Mouse (Mus musculus) kidney, adult 2 months (tissue): ENCODE measurements around the gene Kif18b. TPM values are rescaled to one million over a fixed set of nuclear protein-coding genes. Genes with fewer than 3 reads are reported as not detected.

ENCODE experiments used
- DNase-seq: peaks from one replicate; pipeline ENCODE4 v3.0.0; 2021
- H3K27ac ChIP-seq: fragments of 200-500 bp; 2 replicates; pipeline ENCODE4 v1.5.1; 2012; ENCODE audit warnings: low read depth, low read length, control low read depth, inconsistent platforms; ENCODE audit not compliant: insufficient read depth
- H3K27me3 ChIP-seq: fragments of 200-500 bp; replicated peaks from 2 replicates; pipeline ENCODE4 v1.6.1; 2012; ENCODE audit warnings: mild to moderate bottlenecking, moderate library complexity, low read length, inconsistent platforms; ENCODE audit not compliant: control insufficient read depth, insufficient read depth
- H3K36me3 ChIP-seq: fragments of 200-500 bp; 2 replicates; pipeline ENCODE4 v1.6.1; 2012; ENCODE audit warnings: mild to moderate bottlenecking, moderate library complexity, low read length, inconsistent platforms; ENCODE audit not compliant: control insufficient read depth, insufficient read depth
- H3K4me1 ChIP-seq: fragments of 200-500 bp; 2 replicates; pipeline ENCODE4 v1.6.1; 2011; ENCODE audit warnings: low read length; ENCODE audit not compliant: control insufficient read depth, insufficient read depth
- H3K4me3 ChIP-seq: fragments of 200-500 bp; 2 replicates; pipeline ENCODE4 v1.5.1; 2011; ENCODE audit warnings: mild to moderate bottlenecking, low read depth, low read length, control low read depth; ENCODE audit not compliant: insufficient read depth
- CTCF ChIP-seq: fragments of 200-500 bp; conservative IDR thresholded peaks from 2 replicates; pipeline ENCODE4 v1.5.1; 2011; ENCODE audit warnings: low read depth, mild to moderate bottlenecking, control low read depth, low read length, moderate library complexity, mixed read lengths; ENCODE audit not compliant: insufficient read depth, insufficient read length
- POLR2A ChIP-seq: fragments of 200-500 bp; IDR thresholded peaks from one replicate; pipeline ENCODE4 v1.6.1; 2011; ENCODE audit warnings: low read depth, low read length, control low read depth
- WGBS: fragments of 180-500 bp; shearing (Covaris S2); methylation state at CpG from one replicate; pipeline ENCODE4 v1.1.7; 2018; 5-methylcytosine and 5-hydroxymethylcytosine counted together
- polyA plus RNA-seq: library from polyadenylated mRNA; depleted of rRNA; stranded (reverse); fragments of >200 nt; gene quantifications from 2 replicates; pipeline ENCODE4 v1.2.3, GENCODE M21; 2012

Kif18b gene
- polyA plus RNA-seq, 1 experiment = 0.27 TPM

DNA sequence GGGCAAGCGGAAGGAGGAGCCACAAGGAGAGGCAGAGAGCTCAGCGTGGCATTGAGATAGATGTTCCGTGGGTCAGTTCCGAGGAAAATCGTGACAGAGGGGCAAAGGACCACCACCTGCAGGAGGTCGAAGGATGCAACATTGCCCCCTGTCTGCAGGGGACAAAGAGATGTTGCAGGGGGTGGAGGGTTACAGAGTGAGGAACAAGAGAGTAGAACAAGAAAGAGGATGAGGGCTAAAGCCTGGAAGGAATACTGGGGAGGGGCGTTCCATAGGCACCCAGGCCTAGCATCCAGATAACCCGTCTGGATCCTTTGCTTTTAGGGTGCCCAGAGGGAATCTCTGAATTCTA is 22.0 kb upstream of the Kif18b start:
- no peak for TF ChIP-seq POLR2A
- TF ChIP-seq CTCF = no peak
- 12% methylated on average over 8 of the region's 8 CpGs for WGBS
- Histone ChIP-seq H3K27ac (no peak overlapping the region), H3K36me3 (no peaks in the 10 kb centered on the region), H3K4me1 (no peaks in the 10 kb centered on the region), H3K27me3 (peaks cover 6% of the 10 kb centered on the region), H3K4me3 (peak overlapping the region; percentile 19; the same call in 1 of the 2 replicates)
- DNase-seq = no peak

DNA sequence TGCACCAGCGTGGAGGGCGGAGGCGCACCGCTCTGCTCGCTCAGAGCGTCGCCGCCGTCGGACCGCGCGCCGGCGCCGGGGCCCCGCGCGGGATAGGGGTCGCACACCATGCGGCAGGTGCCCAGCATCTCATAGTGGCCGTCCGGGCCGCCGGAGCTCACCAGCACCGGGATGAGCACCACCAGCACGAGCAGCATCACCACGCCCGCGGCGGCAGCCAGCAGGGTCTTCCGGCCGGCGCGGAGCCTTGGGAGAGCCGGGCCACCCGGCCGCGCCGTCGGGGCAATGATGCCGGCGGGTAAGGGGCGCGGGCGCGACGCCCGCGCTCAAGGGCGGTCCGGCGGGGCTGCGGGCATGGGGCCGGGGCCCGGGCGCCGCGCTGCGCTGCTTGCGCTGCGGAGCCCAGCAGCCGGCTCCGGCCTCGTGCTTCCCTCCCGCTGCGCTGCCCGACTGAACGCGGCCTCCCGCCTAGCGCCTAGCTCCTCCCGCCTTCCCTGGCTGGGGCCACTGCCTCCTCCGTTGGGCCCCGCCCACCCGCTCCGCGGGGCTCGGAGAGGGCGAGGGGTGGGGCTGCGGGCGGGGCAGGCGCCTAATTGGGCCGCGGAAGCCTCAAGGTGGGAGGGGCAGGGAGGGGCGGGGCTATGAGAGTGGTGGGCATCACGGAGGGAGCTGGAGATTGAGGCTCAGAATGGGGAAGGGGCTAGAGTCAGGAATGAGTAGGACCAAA is 21.5 kb upstream of the Kif18b start, which contains the start of gene C1ql1:
Gene C1ql1, minus strand, starts transcription at position 424 of the 727 bp plus-strand sequence.
- Histone ChIP-seq H3K27ac (no peak within 1 kb of the TSS), H3K4me3 (peak within 1 kb of the TSS; percentile 19; the same call in 1 of the 2 replicates), H3K36me3 (no peaks in the 10 kb centered on the region), H3K4me1 (no peaks in the 10 kb centered on the region), H3K27me3 (peaks cover 6% of the 10 kb centered on the region)
- DNase-seq = peak; percentile 91
- no peak for TF ChIP-seq POLR2A
- no peak for TF ChIP-seq CTCF
- WGBS = 1% methylated on average over 87 of the region's 87 CpGs

DNA sequence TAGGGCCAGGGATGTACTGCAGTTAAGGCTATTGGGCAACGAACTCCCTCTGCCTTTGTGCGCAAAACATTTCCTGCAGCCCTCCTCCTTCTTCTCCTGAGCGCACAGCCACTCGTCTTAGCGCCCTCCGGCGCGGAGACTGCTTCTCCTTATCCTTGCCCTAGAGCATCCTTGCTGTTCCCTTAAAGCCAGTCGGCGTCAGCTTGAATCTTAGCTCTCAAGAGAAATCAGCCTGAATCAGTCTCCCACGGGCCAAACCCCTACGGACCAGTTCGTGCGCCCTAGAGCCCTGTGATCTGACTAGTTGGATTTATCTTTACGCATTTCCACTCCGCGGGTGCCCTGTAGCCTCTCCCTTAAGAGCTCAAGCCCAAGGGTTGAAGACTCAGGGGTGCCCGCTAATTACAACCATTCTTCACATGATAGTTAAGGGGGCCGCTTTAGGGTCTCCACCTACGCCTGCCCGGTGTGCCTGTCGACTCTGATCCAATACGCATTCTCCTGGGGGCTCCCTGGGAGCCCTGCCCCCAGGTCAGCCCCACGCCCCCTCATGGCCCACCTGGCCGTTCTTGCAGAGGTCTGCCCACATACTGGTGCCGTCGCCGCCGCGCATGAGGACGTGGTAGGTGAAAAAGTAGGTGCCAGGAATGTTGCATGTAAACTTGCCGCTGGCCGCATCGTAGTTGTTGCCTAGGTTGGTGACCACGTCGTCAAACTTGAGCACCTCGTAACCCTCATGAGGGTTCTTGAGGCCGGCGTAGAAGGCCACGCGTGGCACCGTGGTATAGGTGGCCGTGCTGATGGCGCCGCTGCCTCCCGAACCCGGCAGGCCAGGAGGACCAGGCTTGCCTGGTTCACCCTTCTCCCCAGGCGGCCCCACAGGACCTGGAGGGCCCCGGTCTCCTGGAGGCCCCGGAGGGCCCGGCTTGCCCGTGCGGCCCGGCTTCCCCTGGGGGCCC is 20.7 kb upstream of the Kif18b start:
- WGBS = 3% methylated on average over 54 of the region's 54 CpGs
- no peaks in the 10 kb centered on the region for H3K36me3 ChIP-seq
- no peaks in the 10 kb centered on the region for H3K4me1 ChIP-seq
- no peak overlapping the region for H3K4me3 ChIP-seq
- no peak for DNase-seq
- no peak overlapping the region for H3K27ac ChIP-seq
- peaks cover 6% of the 10 kb centered on the region for H3K27me3 ChIP-seq
- TF ChIP-seq CTCF (no peak), POLR2A (no peak)

DNA sequence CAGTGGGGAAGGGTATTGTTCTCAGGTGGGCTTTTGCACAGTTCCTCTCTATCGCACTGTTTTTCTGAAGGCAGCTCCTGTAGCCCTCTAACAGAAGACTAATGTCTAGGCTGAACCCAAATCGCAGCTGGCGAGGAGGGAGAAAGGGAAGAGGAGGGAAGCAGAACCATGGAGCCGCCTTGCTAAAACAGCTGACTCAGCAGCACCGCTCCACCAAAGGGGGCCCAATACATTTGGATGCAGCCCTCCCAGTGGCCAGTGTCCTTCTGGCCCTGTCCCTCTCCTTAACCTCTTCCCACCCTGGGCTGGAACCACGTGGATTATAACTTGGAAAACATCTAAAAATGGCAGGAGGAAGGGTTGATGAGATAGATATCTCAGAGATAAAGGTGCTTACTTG is 16.3 kb upstream of the Kif18b start:
- Histone ChIP-seq H3K27ac (no peak overlapping the region), H3K4me1 (no peaks in the 10 kb centered on the region; the same call in 1 of the 2 replicates), H3K4me3 (no peak overlapping the region), H3K27me3 (peaks cover 6% of the 10 kb centered on the region), H3K36me3 (no peaks in the 10 kb centered on the region)
- no peak for TF ChIP-seq POLR2A
- TF ChIP-seq CTCF = no peak
- DNase-seq = no peak
- 73% methylated on average over 6 of the region's 6 CpGs for WGBS

DNA sequence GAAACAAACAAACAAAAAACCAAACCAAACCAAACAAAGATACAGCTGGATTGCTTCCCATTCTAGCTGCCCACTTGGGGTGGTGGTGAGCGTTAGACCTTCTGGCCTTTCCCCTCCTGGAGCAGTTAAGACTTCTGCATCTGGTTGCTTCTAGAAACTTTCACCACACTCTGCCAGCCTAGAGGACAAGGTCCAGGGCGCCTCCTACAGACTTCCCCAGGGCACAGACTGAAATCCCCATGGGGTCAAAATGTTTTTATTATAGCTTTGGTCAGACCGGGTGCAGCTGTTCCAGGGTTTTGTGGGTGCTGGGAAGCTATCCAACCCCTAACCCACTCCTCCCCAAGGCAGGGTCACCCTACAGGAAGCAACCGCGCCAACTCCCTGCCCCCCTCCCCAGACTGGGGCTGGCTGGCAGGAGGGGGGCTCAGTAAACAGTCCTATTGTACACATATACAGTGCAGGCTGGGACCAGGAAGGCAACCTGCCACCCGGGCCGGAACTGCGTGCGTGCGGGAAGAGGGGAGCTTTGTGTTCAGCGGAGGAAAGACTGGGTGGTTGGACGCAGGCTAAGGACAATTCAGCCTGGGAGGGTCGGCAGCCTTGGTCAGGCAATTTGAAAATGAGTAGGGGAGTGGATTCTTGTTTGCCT is 14.2 kb upstream of the Kif18b start:
- peak; percentile 33 for DNase-seq
- TF ChIP-seq POLR2A (no peak), CTCF (no peak)
- H3K27ac ChIP-seq = no peak overlapping the region
- no peaks in the 10 kb centered on the region for H3K36me3 ChIP-seq
- no peak overlapping the region for H3K4me3 ChIP-seq
- H3K27me3 ChIP-seq = peaks cover 2% of the 10 kb centered on the region; the same call in 1 of the 2 replicates
- no peaks in the 10 kb centered on the region; the same call in 1 of the 2 replicates for H3K4me1 ChIP-seq
- WGBS = 18% methylated on average over 13 of the region's 13 CpGs

DNA sequence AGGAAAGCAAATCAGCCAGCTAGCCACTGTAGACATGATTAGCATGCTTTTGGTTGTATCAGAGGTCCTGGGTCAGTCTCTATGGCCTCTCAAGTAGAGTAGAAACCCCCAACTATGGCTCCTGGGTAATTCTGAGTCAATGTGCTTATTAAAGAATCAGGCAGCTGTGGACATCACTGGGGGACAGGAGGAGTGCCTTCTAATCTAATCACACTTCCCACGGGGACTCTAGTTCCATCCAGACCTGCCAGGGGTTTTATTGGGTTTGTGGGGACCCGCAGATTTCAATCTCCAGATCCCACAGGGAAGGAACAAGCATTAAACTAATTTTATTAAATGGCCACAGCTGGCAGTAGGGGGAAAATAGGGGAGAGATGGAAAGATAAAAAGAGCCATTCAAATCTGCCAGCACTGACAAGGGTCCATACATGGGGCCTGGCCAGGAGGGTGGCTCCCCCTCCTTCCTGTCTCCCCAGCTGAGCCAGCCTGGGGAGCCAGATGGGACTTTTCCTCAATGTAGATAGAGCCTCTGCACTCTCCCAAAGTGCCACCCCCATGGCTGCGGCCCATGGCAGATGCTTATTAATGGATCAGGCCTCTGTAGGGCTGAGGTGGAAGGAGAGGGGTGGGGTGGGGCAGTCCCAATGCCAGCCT is 12.7 kb upstream of the Kif18b start:
- no peak for DNase-seq
- WGBS = 74% methylated on average over 3 of the region's 3 CpGs

More for the DNA sequence above, 12.7 kb upstream of the Kif18b start:
- H3K4me3 ChIP-seq = no peak overlapping the region
- peaks cover 2% of the 10 kb centered on the region; the same call in 1 of the 2 replicates for H3K27me3 ChIP-seq
- H3K4me1 ChIP-seq = no peaks in the 10 kb centered on the region; the same call in 1 of the 2 replicates
- H3K36me3 ChIP-seq = no peaks in the 10 kb centered on the region
- no peak for TF ChIP-seq POLR2A
- TF ChIP-seq CTCF = no peak
- H3K27ac ChIP-seq = no peak overlapping the region
